Mouse (Mus musculus) liver, embryonic 15.5 days (tissue): ENCODE measurements around the gene Slfn5. TPM values are rescaled to one million over a fixed set of nuclear protein-coding genes. Genes with fewer than 3 reads are reported as not detected.

Experiments
- ATAC-seq: fragments of 200-750 bp; cut with Nextera tagmentation; 2 replicates; pipeline ENCODE4 v1.8.0; 2017; ENCODE audit warnings: moderate number of reproducible peaks, mild to moderate bottlenecking, moderate library complexity; ENCODE audit not compliant: insufficient read depth
- H3K27ac ChIP-seq: fragments of 300-500 bp; sonication (generic); replicated peaks from 2 replicates; pipeline ENCODE4 v1.5.1; 2015; ENCODE audit warnings: mild to moderate bottlenecking, inconsistent platforms
- H3K27me3 ChIP-seq: fragments of 300-500 bp; sonication (generic); 2 replicates; pipeline ENCODE4 v1.6.1; 2015; ENCODE audit warnings: mild to moderate bottlenecking, inconsistent platforms
- H3K36me3 ChIP-seq: fragments of 300-500 bp; sonication (generic); replicated peaks from 2 replicates; pipeline ENCODE4 v1.6.1; 2015; ENCODE audit warnings: moderate library complexity, mild to moderate bottlenecking, inconsistent platforms
- H3K4me1 ChIP-seq: fragments of 300-500 bp; sonication (generic); replicated peaks from 2 replicates; pipeline ENCODE4 v1.6.1; 2015; ENCODE audit warnings: inconsistent platforms
- H3K4me2 ChIP-seq: fragments of 300-500 bp; sonication (generic); 2 replicates; pipeline ENCODE4 v1.6.1; 2015; ENCODE audit warnings: moderate library complexity, mild to moderate bottlenecking, inconsistent platforms
- H3K4me3 ChIP-seq: fragments of 300-500 bp; sonication (generic); replicated peaks from 2 replicates; pipeline ENCODE4 v1.5.1; 2015; ENCODE audit warnings: mild to moderate bottlenecking, inconsistent platforms
- H3K9ac ChIP-seq: fragments of 300-500 bp; sonication (generic); 2 replicates; pipeline ENCODE4 v1.6.1; 2015; ENCODE audit warnings: moderate library complexity, mild to moderate bottlenecking, inconsistent platforms
- H3K9me3 ChIP-seq: fragments of 300-500 bp; sonication (generic); replicated peaks from 2 replicates; pipeline ENCODE4 v1.6.1; 2016; ENCODE audit warnings: inconsistent platforms
- WGBS: fragments of 180-500 bp; shearing (Covaris S2); methylation state at CpG from one replicate; pipeline ENCODE4 v1.1.7; 2015; ENCODE audit warnings: mixed read lengths; ENCODE audit not compliant: insufficient replicate concordance; 5-methylcytosine and 5-hydroxymethylcytosine counted together
- polyA plus RNA-seq: library from polyadenylated mRNA; unstranded; fragments of >200 nt; fragmentation: Nextera tagmentation; extraction: Ambion mirVana; gene quantifications from 2 replicates; pipeline ENCODE4 v1.2.1, GENCODE M21; 2015

Slfn5 gene
- 1.5 and 1.6 TPM in 2 replicates for polyA plus RNA-seq

GRCm38 (mm10) chr11:82950736-82951481 lies at the start of gene Slfn5:
TSS of gene Slfn5 (plus strand) at chr11:82951349.
- peak within 1 kb of the TSS; percentile 48 for H3K4me2 ChIP-seq
- ATAC-seq: no peak
- H3K27ac ChIP-seq: no peak within 1 kb of the TSS
- peaks cover 9% of the 10 kb centered on the region; the same call in 1 of the 2 replicates for H3K4me1 ChIP-seq
- no peaks in the 10 kb centered on the region for H3K9me3 ChIP-seq
- peak within 1 kb of the TSS; percentile 30 for H3K4me3 ChIP-seq
- no peak within 1 kb of the TSS for H3K9ac ChIP-seq
- 11% methylated on average over 10 of the region's 10 CpGs for WGBS
- H3K27me3 ChIP-seq: peaks cover 69% of the 10 kb centered on the region
- H3K36me3 ChIP-seq: no peaks in the 10 kb centered on the region

- peaks cover 63% of the 10 kb centered on the region for H3K36me3 ChIP-seq
- H3K4me3 ChIP-seq: no peak overlapping the region
- no peak overlapping the region for H3K27ac ChIP-seq
- no peaks in the 10 kb centered on the region for H3K9me3 ChIP-seq
- H3K27me3 ChIP-seq: no peaks in the 10 kb centered on the region
- H3K4me1 ChIP-seq: peaks cover 20% of the 10 kb centered on the region
- no peak for ATAC-seq
- 85% methylated on average over 20 of the region's 20 CpGs for WGBS
- no peak overlapping the region for H3K9ac ChIP-seq
- no peak overlapping the region for H3K4me2 ChIP-seq
Measured at GRCm38 (mm10) chr11:82901606-82902310, 49.4 kb upstream of the Slfn5 start.

- Histone ChIP-seq H3K27ac (no peak overlapping the region), H3K4me3 (no peak overlapping the region), H3K9me3 (no peaks in the 10 kb centered on the region), H3K27me3 (0 out of 2 replicates have a peak, but pooled peaks cover 5% of the 10 kb centered on the region), H3K4me1 (peaks cover 32% of the 10 kb centered on the region), H3K9ac (no peak overlapping the region), H3K4me2 (no peak overlapping the region), H3K36me3 (peaks cover 60% of the 10 kb centered on the region)
- ATAC-seq: no peak
- 51% methylated on average over 8 of the region's 8 CpGs for WGBS
Measured at GRCm38 (mm10) chr11:82904952-82905351, 46.2 kb upstream of the Slfn5 start.

- WGBS: 75% methylated on average over 5 of the region's 5 CpGs
- Histone ChIP-seq H3K4me3 (no peak overlapping the region), H3K27ac (no peak overlapping the region), H3K4me1 (peaks cover 32% of the 10 kb centered on the region), H3K36me3 (peaks cover 55% of the 10 kb centered on the region), H3K4me2 (no peak overlapping the region), H3K9ac (no peak overlapping the region), H3K9me3 (no peaks in the 10 kb centered on the region), H3K27me3 (0 out of 2 replicates have a peak, but pooled peaks cover 12% of the 10 kb centered on the region)
- ATAC-seq: no peak
Measured at GRCm38 (mm10) chr11:82905816-82906215, 45.3 kb upstream of the Slfn5 start.

- H3K4me1 ChIP-seq: peaks cover 32% of the 10 kb centered on the region
- peaks cover 34% of the 10 kb centered on the region for H3K36me3 ChIP-seq
- no peaks in the 10 kb centered on the region for H3K9me3 ChIP-seq
- peaks cover 26% of the 10 kb centered on the region for H3K27me3 ChIP-seq
- no peak within 1 kb of the TSS for H3K27ac ChIP-seq
- ATAC-seq: peak; percentile 72
- peak within 1 kb of the TSS; percentile 91 for H3K4me2 ChIP-seq
- peak within 1 kb of the TSS; percentile 60 for H3K9ac ChIP-seq
- H3K4me3 ChIP-seq: peak within 1 kb of the TSS; percentile 68
- WGBS: under 1% methylated on average over 73 of the region's 73 CpGs
Measured at GRCm38 (mm10) chr11:82907651-82908607, 43.2 kb upstream of the Slfn5 start, which contains the start of gene Nle1. TSS of gene Nle1 (minus strand) at chr11:82908411.

GRCm38 (mm10) chr11:82908608-82908989 lies 42.5 kb upstream of the Slfn5 start:
- H3K9ac ChIP-seq: peak overlapping the region; percentile 48; the same call in 1 of the 2 replicates
- no peak overlapping the region for H3K27ac ChIP-seq
- no peak for ATAC-seq
- peaks cover 27% of the 10 kb centered on the region for H3K36me3 ChIP-seq
- H3K4me2 ChIP-seq: peak overlapping the region; percentile 91
- H3K4me1 ChIP-seq: peaks cover 32% of the 10 kb centered on the region
- 36% methylated on average over 10 of the region's 10 CpGs for WGBS
- peak overlapping the region; percentile 68 for H3K4me3 ChIP-seq
- peaks cover 33% of the 10 kb centered on the region for H3K27me3 ChIP-seq
- no peaks in the 10 kb centered on the region for H3K9me3 ChIP-seq

GRCm38 (mm10) chr11:82910250-82910649 lies 40.9 kb upstream of the Slfn5 start, which contains the start of gene Unc45b:
TSS of gene Unc45b (plus strand) at chr11:82910550.
- peaks cover 11% of the 10 kb centered on the region; the same call in 1 of the 2 replicates for H3K36me3 ChIP-seq
- WGBS: 74% methylated on average over 4 of the region's 4 CpGs
- H3K4me3 ChIP-seq: no peak within 1 kb of the TSS
- ATAC-seq: no peak
- H3K9ac ChIP-seq: no peak within 1 kb of the TSS
- peaks cover 43% of the 10 kb centered on the region for H3K27me3 ChIP-seq
- H3K27ac ChIP-seq: no peak within 1 kb of the TSS
- H3K4me1 ChIP-seq: peaks cover 29% of the 10 kb centered on the region
- no peak within 1 kb of the TSS for H3K4me2 ChIP-seq
- H3K9me3 ChIP-seq: no peaks in the 10 kb centered on the region

GRCm38 (mm10) chr11:82910679-82911389 lies 40.3 kb upstream of the Slfn5 start:
- 57% methylated on average over 11 of the region's 11 CpGs for WGBS
- Histone ChIP-seq H3K36me3 (0 out of 2 replicates have a peak, but pooled peaks cover 6% of the 10 kb centered on the region), H3K4me2 (no peak overlapping the region), H3K9ac (no peak overlapping the region), H3K4me3 (no peak overlapping the region), H3K9me3 (no peaks in the 10 kb centered on the region), H3K27me3 (peaks cover 43% of the 10 kb centered on the region), H3K27ac (no peak overlapping the region), H3K4me1 (peaks cover 23% of the 10 kb centered on the region)
- ATAC-seq: no peak

GRCm38 (mm10) chr11:82914711-82915352 lies 36.3 kb upstream of the Slfn5 start:
- H3K27me3 ChIP-seq: peaks cover 49% of the 10 kb centered on the region
- WGBS: 6% methylated on average over 16 of the region's 16 CpGs

More at GRCm38 (mm10) chr11:82914711-82915352, 36.3 kb upstream of the Slfn5 start:
- Histone ChIP-seq H3K9me3 (no peaks in the 10 kb centered on the region), H3K4me1 (peaks cover 3% of the 10 kb centered on the region; the same call in 1 of the 2 replicates), H3K4me2 (0 out of 2 replicates have a peak overlapping the region, but pooled peaks have one; percentile 37), H3K36me3 (no peaks in the 10 kb centered on the region), H3K4me3 (no peak overlapping the region), H3K27ac (no peak overlapping the region), H3K9ac (no peak overlapping the region)
- ATAC-seq: no peak
